Mouse (Mus musculus): Measurements from ENCODE around the gene Tob2. TPM values are rescaled to one million over a fixed set of nuclear protein-coding genes. Genes with fewer than 3 reads are reported as not detected.
A peak's percentile ranks its signal among the peaks of the same experiment; 100 is the strongest.

The Tob2 gene
- polyA plus RNA-seq, 1 experiment, result 37.9 TPM

- Histone ChIP-seq H3K79me2 (ENCODE audit: control insufficient read depth, insufficient read depth) (peaks cover 24% of the 10 kb centered on the region), H3K4me3 (no peak overlapping the region), H3K4me2 (ENCODE audit: low read depth) (no peak overlapping the region), H3ac (ENCODE audit: control insufficient read depth, insufficient read length) (no peak overlapping the region), H3K36me3 (ENCODE audit: control insufficient read depth, insufficient read depth) (peaks cover 19% of the 10 kb centered on the region), H3K27me3 (ENCODE audit: control insufficient read depth, insufficient read depth, insufficient read length) (no peaks in the 10 kb centered on the region)
- TF ChIP-seq POLR2AphosphoS2 (IDR thresholded peaks at IDR 0.05; ENCODE audit: insufficient read length, low read depth) (no peak), E2F4 (IDR thresholded peaks at IDR 0.05; ENCODE audit: insufficient read depth) (no peak), MYOD1 (IDR thresholded peaks at IDR 0.05; ENCODE audit: control insufficient read depth in 1 of 3, insufficient read length in 2 of 3, low read depth in 2 of 3) (no peak), USF1 (IDR thresholded peaks at IDR 0.05; ENCODE audit: low read depth) (no peak), MYOG (IDR thresholded peaks at IDR 0.05; ENCODE audit: control insufficient read depth in 1 of 3, insufficient read depth in 1 of 3, insufficient read length in 2 of 3, low read depth in 2 of 3) (no peak), POLR2A (IDR thresholded peaks at IDR 0.05; ENCODE audit: insufficient read length, low read depth) (no peak), TCF3 (IDR thresholded peaks at IDR 0.05; ENCODE audit: insufficient read length, low read depth) (no peak), MAX (IDR thresholded peaks at IDR 0.05; ENCODE audit: low read depth) (no peak), TCF12 (IDR thresholded peaks at IDR 0.05; ENCODE audit: insufficient read depth, poor library complexity, severe bottlenecking) (no peak), CEBPB (IDR thresholded peaks at IDR 0.05; ENCODE audit: insufficient read depth, poor library complexity, severe bottlenecking) (no peak), REST (IDR thresholded peaks at IDR 0.05; ENCODE audit: insufficient read depth, insufficient read length) (no peak), SRF (IDR thresholded peaks at IDR 0.05; ENCODE audit: control insufficient read depth, insufficient read length, low read depth) (no peak)
These were observed 10.7 kb downstream of the Tob2 start for GRCm38 (mm10) chr15:81847861-81848260.

GRCm38 (mm10) chr15:81847161-81847560, 11.4 kb downstream of the Tob2 start:
- Histone ChIP-seq H3K27me3 (ENCODE audit: control insufficient read depth, insufficient read depth, insufficient read length) (no peaks in the 10 kb centered on the region), H3ac (ENCODE audit: control insufficient read depth, insufficient read length) (no peak overlapping the region), H3K79me2 (ENCODE audit: control insufficient read depth, insufficient read depth) (peaks cover 17% of the 10 kb centered on the region), H3K4me3 (no peak overlapping the region), H3K36me3 (ENCODE audit: control insufficient read depth, insufficient read depth) (peaks cover 19% of the 10 kb centered on the region), H3K4me2 (ENCODE audit: low read depth) (no peak overlapping the region)
- TF ChIP-seq TCF3 (IDR thresholded peaks at IDR 0.05; ENCODE audit: insufficient read length, low read depth), result no peak
- TF ChIP-seq MAX (IDR thresholded peaks at IDR 0.05; ENCODE audit: low read depth), result no peak
- no peak for TF ChIP-seq TCF12 (IDR thresholded peaks at IDR 0.05; ENCODE audit: insufficient read depth, poor library complexity, severe bottlenecking)
- TF ChIP-seq POLR2A (IDR thresholded peaks at IDR 0.05; ENCODE audit: insufficient read length, low read depth), result no peak
- no peak for TF ChIP-seq POLR2AphosphoS2 (IDR thresholded peaks at IDR 0.05; ENCODE audit: insufficient read length, low read depth)
- TF ChIP-seq CEBPB (IDR thresholded peaks at IDR 0.05; ENCODE audit: insufficient read depth, poor library complexity, severe bottlenecking), result no peak
- no peak for TF ChIP-seq E2F4 (IDR thresholded peaks at IDR 0.05; ENCODE audit: insufficient read depth)
- TF ChIP-seq SRF (IDR thresholded peaks at IDR 0.05; ENCODE audit: control insufficient read depth, insufficient read length, low read depth), result no peak
- TF ChIP-seq MYOG (IDR thresholded peaks at IDR 0.05; ENCODE audit: control insufficient read depth in 1 of 3, insufficient read depth in 1 of 3, insufficient read length in 2 of 3, low read depth in 2 of 3), result no peak
- no peak for TF ChIP-seq USF1 (IDR thresholded peaks at IDR 0.05; ENCODE audit: low read depth)
- TF ChIP-seq MYOD1 (IDR thresholded peaks at IDR 0.05; ENCODE audit: control insufficient read depth in 1 of 3, insufficient read length in 2 of 3, low read depth in 2 of 3), result no peak
- no peak for TF ChIP-seq REST (IDR thresholded peaks at IDR 0.05; ENCODE audit: insufficient read depth, insufficient read length)

- H3K4me2 ChIP-seq (ENCODE audit: low read depth), result no peak overlapping the region
- H3K36me3 ChIP-seq (ENCODE audit: control insufficient read depth, insufficient read depth), result peaks cover 16% of the 10 kb centered on the region
- no peak overlapping the region for H3ac ChIP-seq (ENCODE audit: control insufficient read depth, insufficient read length)
- peaks cover 13% of the 10 kb centered on the region for H3K79me2 ChIP-seq (ENCODE audit: control insufficient read depth, insufficient read depth)
- H3K4me3 ChIP-seq, result no peak overlapping the region
- peak; percentile 73 for TF ChIP-seq POLR2AphosphoS2 (IDR thresholded peaks at IDR 0.05; ENCODE audit: insufficient read length, low read depth)
- no peak for TF ChIP-seq MYOD1 (IDR thresholded peaks at IDR 0.05; ENCODE audit: control insufficient read depth in 1 of 3, insufficient read length in 2 of 3, low read depth in 2 of 3)
- TF ChIP-seq CEBPB (IDR thresholded peaks at IDR 0.05; ENCODE audit: insufficient read depth, poor library complexity, severe bottlenecking), result no peak
- no peak for TF ChIP-seq SRF (IDR thresholded peaks at IDR 0.05; ENCODE audit: control insufficient read depth, insufficient read length, low read depth)
- TF ChIP-seq TCF12 (IDR thresholded peaks at IDR 0.05; ENCODE audit: insufficient read depth, poor library complexity, severe bottlenecking), result no peak
- no peak for TF ChIP-seq REST (IDR thresholded peaks at IDR 0.05; ENCODE audit: insufficient read depth, insufficient read length)
- TF ChIP-seq POLR2A (IDR thresholded peaks at IDR 0.05; ENCODE audit: insufficient read length, low read depth), result no peak
- no peaks in the 10 kb centered on the region for H3K27me3 ChIP-seq (ENCODE audit: control insufficient read depth, insufficient read depth, insufficient read length)
These were observed 11.8 kb downstream of the Tob2 start for GRCm38 (mm10) chr15:81846755-81847154.

GRCm38 (mm10) chr15:81845724-81846123, 12.9 kb downstream of the Tob2 start:
- no peaks in the 10 kb centered on the region for H3K27me3 ChIP-seq (ENCODE audit: control insufficient read depth, insufficient read depth, insufficient read length)
- no peak overlapping the region for H3K4me3 ChIP-seq
- H3ac ChIP-seq (ENCODE audit: control insufficient read depth, insufficient read length), result no peak overlapping the region
- H3K4me2 ChIP-seq (ENCODE audit: low read depth), result peak overlapping the region; percentile 22
- peaks cover 12% of the 10 kb centered on the region for H3K36me3 ChIP-seq (ENCODE audit: control insufficient read depth, insufficient read depth)
- no peak for TF ChIP-seq TCF12 (IDR thresholded peaks at IDR 0.05; ENCODE audit: insufficient read depth, poor library complexity, severe bottlenecking)
- peak; percentile 35 for TF ChIP-seq POLR2AphosphoS2 (IDR thresholded peaks at IDR 0.05; ENCODE audit: insufficient read length, low read depth)
- TF ChIP-seq MAX (IDR thresholded peaks at IDR 0.05; ENCODE audit: low read depth), result no peak
- TF ChIP-seq USF1 (IDR thresholded peaks at IDR 0.05; ENCODE audit: low read depth), result no peak
- peak in 1 of 3 experiments; percentile 58 for TF ChIP-seq MYOD1 (IDR thresholded peaks at IDR 0.05; ENCODE audit: control insufficient read depth in 1 of 3, insufficient read length in 2 of 3, low read depth in 2 of 3)
- TF ChIP-seq MYOG (IDR thresholded peaks at IDR 0.05; ENCODE audit: control insufficient read depth in 1 of 3, insufficient read depth in 1 of 3, insufficient read length in 2 of 3, low read depth in 2 of 3), result peak in 1 of 3 experiments; percentile 15
- peaks cover 9% of the 10 kb centered on the region for H3K79me2 ChIP-seq (ENCODE audit: control insufficient read depth, insufficient read depth)
